Mouse (Mus musculus) lung, postnatal 0 days (tissue): ENCODE data around the gene Ssbp3.

ENCODE experiments used
- CTCF ChIP-seq: IDR thresholded peaks from 2 replicates; pipeline ENCODE4 v1.5.1; 2016; ENCODE audit warnings: antibody characterized with exemption, mild to moderate bottlenecking
- EP300 ChIP-seq: IDR thresholded peaks from 2 replicates; pipeline ENCODE4 v1.6.1; 2016; ENCODE audit warnings: antibody characterized with exemption, mild to moderate bottlenecking, control low read depth

DNA sequence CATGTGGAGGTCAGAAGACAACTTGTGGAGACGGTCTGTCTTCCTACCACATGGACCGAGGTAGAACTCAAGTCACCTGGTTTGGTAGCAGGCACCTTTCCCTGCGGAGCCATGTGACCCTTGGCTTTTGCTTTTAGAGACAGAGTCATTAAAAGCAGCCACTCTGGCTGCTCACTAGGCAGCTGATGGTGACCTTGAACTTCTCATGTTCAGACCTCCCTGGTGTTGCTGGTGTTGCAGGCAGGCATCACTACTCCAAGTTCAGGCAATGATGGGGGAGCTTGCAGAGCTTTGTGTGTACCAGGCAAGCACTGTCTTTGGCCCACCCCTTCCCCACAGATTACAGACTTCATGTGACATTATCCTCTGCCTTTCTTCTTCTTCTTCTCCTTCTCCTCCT lies 11.0 kb upstream of the Ssbp3 start:
- TF ChIP-seq EP300 (no peak), CTCF (no peak)
